Mouse (Mus musculus) bone marrow, adult 2 months (tissue): ENCODE measurements at regions not wholly inside any gene's neighbourhood (a gene's known extent, or its start where the extent isn't known, plus 50 kb on each side); places are given as distances from the start of the nearest gene placed in this dataset.

Experiments used
- H3K27ac ChIP-seq: fragments of 200-500 bp; 2 replicates; pipeline ENCODE4 v1.5.1; 2012; ENCODE audit warnings: low read depth, mild to moderate bottlenecking, control low read depth, inconsistent platforms, low read length; ENCODE audit not compliant: control insufficient read depth, poor library complexity, insufficient read depth
- H3K4me1 ChIP-seq: fragments of 200-500 bp; 2 replicates; pipeline ENCODE4 v1.6.1; 2011; ENCODE audit warnings: low read length; ENCODE audit not compliant: control insufficient read depth, insufficient read depth
- H3K4me3 ChIP-seq: fragments of 200-500 bp; replicated peaks from 2 replicates; pipeline ENCODE3; 2011; ENCODE audit warnings: mild to moderate bottlenecking, low read depth, low read length, control low read depth; ENCODE audit not compliant: control insufficient read depth
- CTCF ChIP-seq: fragments of 200-500 bp; IDR thresholded peaks from 2 replicates; pipeline ENCODE4 v1.5.1; 2011; ENCODE audit warnings: low read length, control low read depth; ENCODE audit not compliant: control insufficient read depth, insufficient read depth
- POLR2A ChIP-seq: fragments of 200-500 bp; IDR thresholded peaks from 2 replicates; pipeline ENCODE4 v1.6.1; 2011; ENCODE audit warnings: low read depth, mild to moderate bottlenecking, control low read depth, low read length, borderline replicate concordance; ENCODE audit not compliant: control insufficient read depth
- WGBS: fragments of 180-500 bp; shearing (Covaris S2); methylation state at CpG from one replicate; pipeline ENCODE4 v1.1.7; 2018; 5-methylcytosine and 5-hydroxymethylcytosine counted together

DNA sequence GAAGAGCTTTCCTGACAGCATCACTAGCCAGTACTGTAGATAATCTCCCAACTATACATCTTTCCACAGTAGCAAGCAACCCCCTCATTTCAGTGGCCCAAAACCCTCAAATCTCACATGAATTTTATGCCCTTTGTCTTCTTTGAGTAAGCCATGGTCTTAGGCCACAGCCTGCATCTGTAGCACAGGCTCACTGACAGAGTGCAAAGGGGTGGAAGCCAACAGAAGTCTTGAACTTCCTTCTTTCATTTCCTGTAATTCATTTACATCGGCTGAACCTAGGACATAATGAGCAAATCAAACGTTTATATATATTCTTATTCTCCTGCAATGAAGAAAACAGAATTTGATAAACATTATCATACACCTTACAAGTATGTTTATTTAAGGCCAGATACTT lies 805.8 kb upstream of the Adgrl2 start:
- WGBS: 4% methylated on average over 2 of the region's 2 CpGs
- no peak overlapping the region for H3K4me3 ChIP-seq
- no peak overlapping the region for H3K27ac ChIP-seq
- H3K4me1 ChIP-seq: no peaks in the 10 kb centered on the region
- TF ChIP-seq POLR2A (no peak), CTCF (no peak)

DNA sequence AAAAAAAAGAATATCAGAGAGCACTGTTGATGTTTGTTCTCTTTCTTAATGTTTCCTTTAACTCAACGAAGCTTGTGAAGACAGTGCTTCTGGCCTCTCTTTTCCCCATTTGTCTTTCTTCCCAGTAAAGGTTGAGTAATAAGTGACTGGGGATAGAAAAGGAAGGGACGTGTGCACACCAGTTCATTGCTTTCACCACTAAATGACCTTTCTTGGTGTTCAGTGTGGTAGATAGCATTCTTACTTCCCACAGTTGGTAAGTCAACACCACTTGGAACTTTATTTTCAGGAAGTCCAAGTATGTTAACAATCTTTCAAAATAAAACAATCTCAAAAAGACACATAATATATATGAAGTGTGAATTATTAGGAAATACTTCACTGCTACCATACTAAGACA lies 801.2 kb upstream of the Adgrl2 start:
- TF ChIP-seq CTCF (no peak), POLR2A (no peak)
- no peak overlapping the region for H3K4me3 ChIP-seq
- WGBS: 57% methylated on average over 2 of the region's 2 CpGs
- no peaks in the 10 kb centered on the region for H3K4me1 ChIP-seq
- no peak overlapping the region for H3K27ac ChIP-seq

DNA sequence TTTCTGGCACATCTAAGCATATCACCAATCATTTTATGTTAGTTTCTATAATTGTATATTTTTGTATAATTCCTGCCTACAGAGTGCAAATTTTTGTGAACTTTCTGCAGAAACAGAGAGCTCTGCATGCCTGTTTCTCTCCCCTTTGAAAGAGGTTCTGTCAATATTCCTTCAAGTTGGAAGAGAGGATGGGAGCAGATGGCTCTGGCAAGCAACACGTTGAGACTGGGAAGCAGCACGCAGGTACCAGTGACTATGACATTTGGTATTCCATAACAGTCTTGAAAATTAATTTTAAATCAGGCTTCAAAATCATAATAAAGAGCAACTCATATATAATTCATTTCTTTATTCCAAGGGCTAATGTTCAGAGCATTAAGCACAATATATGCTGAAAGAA lies 795.7 kb upstream of the Adgrl2 start:
- 71% methylated on average over 2 of the region's 2 CpGs for WGBS
- Histone ChIP-seq H3K4me1 (no peaks in the 10 kb centered on the region), H3K27ac (no peak overlapping the region), H3K4me3 (no peak overlapping the region)
- TF ChIP-seq POLR2A (no peak), CTCF (no peak)

DNA sequence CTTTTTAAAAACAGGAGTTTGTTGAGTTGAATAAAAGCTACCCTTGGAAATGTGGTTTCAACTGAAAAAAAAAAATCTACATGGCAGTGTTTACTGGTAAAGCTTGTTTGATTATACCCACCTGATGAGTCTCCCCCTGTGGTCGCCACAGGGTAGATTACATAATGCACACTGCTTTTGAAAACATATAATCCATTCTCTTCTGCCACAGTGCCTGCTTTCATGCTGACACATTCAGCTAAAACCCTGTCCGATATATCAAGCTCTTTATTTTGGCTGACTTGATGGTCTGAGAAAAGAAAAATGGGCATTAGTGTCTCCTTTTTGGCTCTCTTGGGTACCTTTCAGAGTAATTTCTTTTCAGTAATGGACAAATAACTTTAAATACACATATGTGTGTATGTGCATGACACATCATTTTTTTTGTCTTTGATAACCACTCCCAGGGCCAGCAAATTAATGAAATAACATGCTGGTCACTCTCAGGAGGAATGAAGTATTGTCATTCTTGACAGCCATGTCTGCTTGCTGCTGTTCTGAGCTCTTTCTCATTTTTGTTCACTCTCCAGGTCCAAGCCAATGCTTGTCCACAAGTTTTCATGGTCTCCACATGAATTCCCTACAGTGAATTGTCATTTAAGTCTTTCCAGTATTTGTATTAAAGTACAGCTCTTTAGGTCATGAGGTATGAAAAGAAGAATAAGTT lies 793.7 kb upstream of the Adgrl2 start:
- Histone ChIP-seq H3K27ac (no peak overlapping the region), H3K4me3 (no peak overlapping the region), H3K4me1 (no peaks in the 10 kb centered on the region)
- TF ChIP-seq POLR2A (no peak), CTCF (no peak)
- 70% methylated on average over 2 of the region's 2 CpGs for WGBS

DNA sequence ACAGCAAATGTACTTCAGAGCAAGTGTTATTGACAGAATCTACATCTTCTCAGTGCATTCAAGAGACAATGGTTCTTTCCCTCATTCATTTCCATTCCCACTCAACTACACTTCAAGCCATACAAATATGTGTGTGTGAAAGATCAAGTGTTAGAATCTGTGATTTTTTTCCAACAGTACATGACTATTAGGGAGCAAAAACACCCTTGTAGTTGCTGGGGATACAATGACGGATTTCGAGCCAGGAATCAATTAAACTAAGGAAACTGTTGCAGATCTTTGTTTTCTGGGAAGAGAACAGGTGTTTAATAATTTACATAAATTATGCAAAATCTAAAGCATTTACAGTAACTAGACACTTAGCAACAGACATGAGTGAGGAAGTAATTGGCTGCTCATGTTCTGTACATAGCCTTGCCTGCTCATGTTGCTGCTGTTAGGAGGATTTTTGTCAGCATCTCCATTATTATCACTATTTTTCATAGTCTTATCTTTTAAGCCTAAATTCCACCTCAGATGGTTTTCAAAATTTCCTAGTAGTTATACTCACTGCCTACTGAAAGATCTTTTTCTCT lies 777.6 kb upstream of the Adgrl2 start:
- Histone ChIP-seq H3K4me1 (no peaks in the 10 kb centered on the region), H3K27ac (no peak overlapping the region), H3K4me3 (no peak overlapping the region)
- WGBS: 84% methylated on average over 2 of the region's 2 CpGs
- TF ChIP-seq POLR2A (no peak), CTCF (no peak)

DNA sequence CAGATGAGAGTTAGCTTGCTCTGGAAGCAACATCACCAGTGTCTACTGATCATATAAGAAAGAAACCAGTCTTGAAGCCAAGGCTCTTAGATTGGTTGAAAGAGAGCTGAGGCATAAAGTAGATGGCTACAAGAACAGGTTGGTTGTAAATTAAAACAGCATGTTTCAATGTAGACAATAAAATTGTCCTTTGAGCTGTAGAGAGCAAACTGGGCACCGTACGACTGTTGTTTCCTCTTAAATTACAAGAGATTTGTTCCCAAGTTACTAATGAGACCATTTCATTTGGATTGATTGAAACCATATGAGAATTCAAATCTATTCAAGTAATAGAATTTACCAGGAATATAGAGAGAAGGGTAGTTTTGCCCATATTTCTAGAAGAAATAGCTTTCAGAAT lies 770.9 kb upstream of the Adgrl2 start:
- H3K4me3 ChIP-seq: no peak overlapping the region
- TF ChIP-seq POLR2A: no peak
- TF ChIP-seq CTCF: no peak
- H3K27ac ChIP-seq: no peak overlapping the region
- 85% methylated on average over 2 of the region's 2 CpGs for WGBS
- no peaks in the 10 kb centered on the region for H3K4me1 ChIP-seq

DNA sequence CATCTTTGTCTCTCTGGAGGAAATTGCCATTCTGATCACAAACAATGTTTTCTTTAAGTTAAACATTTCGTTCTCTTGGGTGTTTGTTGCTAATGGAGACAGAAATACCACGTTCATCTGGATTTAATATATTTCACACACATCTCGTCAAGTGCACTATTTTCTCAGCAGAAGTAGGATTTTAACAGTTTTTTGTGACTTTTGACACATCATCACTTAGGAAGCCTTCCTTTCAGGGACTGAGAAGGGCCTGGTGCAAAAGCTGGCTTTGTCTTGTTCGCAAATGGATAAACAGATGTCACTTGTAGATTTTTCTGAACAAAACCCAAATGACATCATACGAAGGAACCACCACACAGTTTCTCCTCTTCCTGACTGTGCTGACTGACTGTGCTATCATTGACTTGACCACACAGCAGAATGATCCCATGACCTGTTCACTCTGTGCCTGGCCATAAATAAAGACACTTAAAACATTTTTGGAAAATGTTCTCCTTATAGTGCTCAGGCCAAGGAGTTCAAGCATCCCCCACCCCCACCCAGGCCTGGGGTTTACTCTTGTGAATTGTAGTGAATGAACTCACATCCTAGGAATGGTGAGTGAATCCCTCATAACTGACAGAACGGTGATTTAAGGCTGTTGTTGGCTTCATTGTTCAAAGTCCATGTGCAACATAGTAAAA lies 767.7 kb upstream of the Adgrl2 start:
- H3K27ac ChIP-seq: no peak overlapping the region
- TF ChIP-seq CTCF (no peak), POLR2A (no peak)

DNA sequence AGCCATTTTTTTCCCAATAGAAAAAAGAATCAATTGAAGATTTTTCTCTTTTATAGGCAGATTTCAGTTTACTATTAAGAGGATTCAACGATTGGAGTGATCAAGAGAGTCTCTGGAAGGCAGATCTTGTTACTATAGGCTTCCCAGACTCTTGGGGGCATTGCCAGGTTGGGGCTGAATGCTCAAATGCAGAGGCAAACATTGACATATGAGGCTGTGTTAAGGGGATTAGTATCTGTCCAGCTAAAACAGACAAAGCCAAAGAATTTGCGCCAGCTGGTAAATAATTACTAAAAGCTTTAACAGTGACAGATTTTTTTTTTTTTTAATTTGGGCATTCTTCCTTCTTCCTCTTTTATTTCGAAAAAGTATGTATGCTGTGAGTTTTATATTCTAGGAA lies 745.7 kb upstream of the Adgrl2 start:
- no peak for TF ChIP-seq POLR2A
- TF ChIP-seq CTCF: no peak
- Histone ChIP-seq H3K27ac (no peak overlapping the region), H3K4me1 (no peaks in the 10 kb centered on the region), H3K4me3 (no peak overlapping the region)
- 62% methylated on average over 3 of the region's 3 CpGs for WGBS

More for the DNA sequence above, 767.7 kb upstream of the Adgrl2 start:
- WGBS: 77% methylated on average over 6 of the region's 6 CpGs
- Histone ChIP-seq H3K4me3 (no peak overlapping the region), H3K4me1 (no peaks in the 10 kb centered on the region)
